ENCODE assay signal across 23 mouse cellular contexts in the genomic region with DNA sequence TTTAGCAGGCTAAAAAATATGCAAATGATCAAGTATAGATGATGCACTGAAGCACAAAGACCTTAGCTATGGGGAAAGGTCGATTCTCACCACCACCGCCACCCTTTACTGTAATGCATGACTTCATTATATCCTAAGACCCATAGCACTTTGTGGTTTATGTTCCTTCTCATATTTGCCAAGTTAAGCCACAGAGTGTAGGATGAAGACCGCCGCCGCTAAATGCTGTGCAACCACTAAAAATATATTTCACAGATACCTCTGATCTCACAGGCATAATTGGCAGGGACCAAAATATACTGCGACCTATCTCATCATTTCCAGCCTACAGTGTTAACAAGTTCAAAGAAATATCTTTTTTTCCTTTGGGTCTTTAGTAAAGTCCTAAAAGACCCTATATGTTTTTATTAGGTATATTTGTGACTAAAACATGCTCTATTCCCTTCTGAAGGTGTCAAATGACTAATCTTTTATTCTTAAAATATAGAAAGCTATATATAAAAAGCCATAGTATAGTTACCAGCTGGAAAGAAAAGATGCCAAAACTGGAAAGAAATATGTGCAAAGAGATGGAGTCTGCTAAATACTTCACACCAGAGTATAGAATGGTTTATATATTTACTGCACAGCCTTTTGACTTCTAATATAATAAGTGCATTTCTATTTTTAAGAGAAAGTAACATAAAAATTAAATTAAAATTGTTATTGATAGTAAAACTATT.
"Had no signal": no experiment of that assay in that cellular context is flagged by ENCODE, and none has a peak within 500 bp of the region (broad histone marks: within the 10 kb centered on the region; RNA-seq: fewer than 3 reads in every experiment).

No protein-coding gene starts in this region.

- ATAC-seq: liver, embryonic 12.5 days; midbrain, embryonic 15.5 days had no signal

- H3K36me3 ChIP-seq: limb, embryonic 10.5 days; limb, embryonic 13.5 days; liver, embryonic 12.5 days; liver, embryonic 15.5 days; lung, embryonic 15.5 days; midbrain, embryonic 12.5 days; midbrain, embryonic 15.5 days; neural tube, embryonic 12.5 days; neural tube, embryonic 15.5 days had no signal

- DNase-seq: kidney, adult 9 months; kidney, postnatal 14 days; kidney, postnatal 4 days; liver; lung, adult 18-20 months; lung, postnatal 10 days; lung, postnatal 36 days; right cerebral cortex, adult 18-20 months; right cerebral cortex, postnatal 14 days; right cerebral cortex, postnatal 4 days; thymus, adult 2 months; thymus, postnatal 14 days; thymus, postnatal 4 days had no signal

- H3K4me2 ChIP-seq: limb, embryonic 13.5 days; liver, embryonic 12.5 days; liver, embryonic 15.5 days; lung, embryonic 15.5 days; midbrain, embryonic 12.5 days; midbrain, embryonic 15.5 days; neural tube, embryonic 12.5 days; neural tube, embryonic 15.5 days had no signal

- H3K4me3 ChIP-seq: limb, embryonic 10.5 days; limb, embryonic 13.5 days; liver, embryonic 12.5 days; liver, embryonic 15.5 days; lung, embryonic 15.5 days; midbrain, embryonic 12.5 days; midbrain, embryonic 15.5 days; neural tube, embryonic 12.5 days; neural tube, embryonic 15.5 days had no signal

- H3K27me3 ChIP-seq: limb, embryonic 13.5 days; liver, embryonic 12.5 days; liver, embryonic 15.5 days; lung, embryonic 15.5 days; midbrain, embryonic 12.5 days; midbrain, embryonic 15.5 days; neural tube, embryonic 12.5 days; neural tube, embryonic 15.5 days had no signal

- H3K9ac ChIP-seq: limb, embryonic 13.5 days; liver, embryonic 12.5 days; liver, embryonic 15.5 days; lung, embryonic 15.5 days; midbrain, embryonic 12.5 days; midbrain, embryonic 15.5 days; neural tube, embryonic 12.5 days; neural tube, embryonic 15.5 days had no signal

- H3K9me3 ChIP-seq: limb, embryonic 10.5 days; limb, embryonic 13.5 days; liver, embryonic 12.5 days; liver, embryonic 15.5 days; lung, embryonic 15.5 days; midbrain, embryonic 12.5 days; midbrain, embryonic 15.5 days; neural tube, embryonic 12.5 days; neural tube, embryonic 15.5 days had no signal

- H3K27ac ChIP-seq: limb, embryonic 10.5 days; limb, embryonic 13.5 days; liver, embryonic 12.5 days; liver, embryonic 15.5 days; lung, embryonic 15.5 days; midbrain, embryonic 12.5 days; midbrain, embryonic 15.5 days; neural tube, embryonic 12.5 days; neural tube, embryonic 15.5 days; stomach, postnatal 0 days had no signal

- H3K4me1 ChIP-seq: limb, embryonic 10.5 days; limb, embryonic 13.5 days; liver, embryonic 12.5 days; liver, embryonic 15.5 days; lung, embryonic 15.5 days; midbrain, embryonic 12.5 days had no signal
